Mouse (Mus musculus) natural killer cell, adult 2 months (primary cell): Measurements from ENCODE around the gene Tcaf3.

Experiments
- DNase-seq, 2 experiments: peaks; one replicate each; pipeline ENCODE4 v3.0.0; 2022; ENCODE audit warnings: low spot score in 2 of 2

Tcaf3 gene

DNA sequence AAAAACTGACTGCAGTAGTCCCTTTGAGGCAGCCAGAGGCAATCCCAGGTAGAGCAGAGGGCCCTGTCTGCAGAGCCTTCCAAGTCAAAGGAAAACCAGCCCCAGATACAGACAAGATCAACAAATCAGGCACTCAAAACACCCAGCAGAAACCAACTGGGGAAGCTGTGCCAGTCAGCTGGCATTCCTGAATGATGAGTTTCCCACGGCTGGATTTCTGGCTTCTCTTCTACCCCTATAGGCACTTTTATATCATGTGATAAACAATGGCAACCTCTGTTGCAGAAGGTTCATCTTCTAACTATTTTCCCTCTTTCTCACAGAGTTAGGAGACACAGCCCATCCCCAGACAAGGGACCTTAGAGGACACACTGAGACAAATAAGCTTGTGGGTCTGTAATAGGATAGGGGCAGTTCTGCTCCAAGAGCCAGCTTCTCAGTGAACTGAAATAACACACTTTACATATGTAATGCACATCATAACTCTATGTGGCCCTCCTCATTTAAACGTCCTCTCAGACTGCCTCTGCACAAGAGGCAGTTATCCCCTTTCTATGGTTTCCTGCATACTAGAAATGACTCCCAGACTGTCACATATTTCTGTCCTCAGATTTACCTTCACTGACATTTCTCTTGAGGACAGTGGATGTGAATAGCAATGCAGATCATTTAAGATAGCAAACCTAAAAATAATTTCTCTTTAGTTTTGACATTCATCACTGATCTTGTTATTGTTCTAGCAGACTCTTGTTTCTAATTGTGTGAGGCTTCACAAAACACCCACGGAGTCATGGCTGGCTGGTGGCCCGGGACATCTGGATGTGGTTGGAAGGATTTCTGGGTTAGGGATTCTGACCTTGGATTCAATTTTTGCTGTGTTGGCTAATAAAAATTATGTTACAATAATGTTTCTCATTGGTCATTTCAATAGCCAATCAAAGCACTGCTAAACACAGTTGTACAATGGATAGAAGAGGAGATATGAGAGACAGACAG, 55.2 kb downstream of the Tcaf3 start:
- no peak for DNase-seq

DNA sequence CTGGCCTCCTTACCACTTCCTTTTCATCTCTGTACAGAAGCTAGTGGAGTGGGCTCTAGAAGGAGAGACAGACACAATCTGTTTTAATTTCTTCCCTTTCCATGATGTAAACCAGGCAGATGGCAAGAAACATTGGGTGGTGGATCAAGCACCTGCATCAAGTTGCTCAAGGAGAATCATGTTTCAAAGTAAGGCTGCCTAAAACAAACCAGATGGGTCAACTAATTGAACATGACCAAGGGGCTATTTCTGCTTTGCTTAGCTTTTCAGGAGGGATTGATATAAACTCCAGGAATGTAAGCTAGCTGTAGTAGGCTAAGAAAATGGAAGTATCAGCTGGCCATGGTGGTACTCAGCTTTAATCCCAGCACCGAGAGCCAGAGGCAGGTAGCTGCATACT, 56.8 kb downstream of the Tcaf3 start:
- DNase-seq: no peak

DNA sequence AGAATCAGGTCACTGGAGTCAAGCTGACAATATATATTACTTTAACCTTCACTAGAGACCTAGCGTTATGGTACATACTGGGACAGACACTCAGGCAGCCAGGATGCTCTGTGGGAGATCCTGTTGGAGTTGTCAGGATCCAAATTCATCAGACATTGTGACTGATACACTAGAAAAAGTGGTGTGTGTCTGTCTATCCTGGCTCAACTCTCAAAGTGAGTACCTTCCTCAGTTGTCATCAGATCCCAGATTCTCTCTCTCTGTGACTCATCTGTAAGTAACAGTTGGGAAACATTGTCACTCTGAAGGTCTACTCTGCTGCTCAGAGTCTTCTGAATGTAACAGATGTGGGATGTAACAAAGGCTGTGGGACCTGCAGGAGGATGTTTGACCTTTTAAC, 57.8 kb downstream of the Tcaf3 start:
- DNase-seq: no peak
